Mouse (Mus musculus) CD4-positive, CD25-positive, alpha-beta regulatory T cell (primary cell): Measurements from ENCODE around the gene Sned1. TPM values are rescaled to one million over a fixed set of nuclear protein-coding genes. Genes with fewer than 3 reads are reported as not detected.

Source experiments
- polyA plus RNA-seq: library from polyadenylated mRNA; unstranded; fragments of 100-300 nt; shearing (Covaris generic); gene quantifications from one replicate; pipeline ENCODE4 v1.2.1, GENCODE M21; 2017

The Sned1 gene
- polyA plus RNA-seq: 0.19 TPM

DNA sequence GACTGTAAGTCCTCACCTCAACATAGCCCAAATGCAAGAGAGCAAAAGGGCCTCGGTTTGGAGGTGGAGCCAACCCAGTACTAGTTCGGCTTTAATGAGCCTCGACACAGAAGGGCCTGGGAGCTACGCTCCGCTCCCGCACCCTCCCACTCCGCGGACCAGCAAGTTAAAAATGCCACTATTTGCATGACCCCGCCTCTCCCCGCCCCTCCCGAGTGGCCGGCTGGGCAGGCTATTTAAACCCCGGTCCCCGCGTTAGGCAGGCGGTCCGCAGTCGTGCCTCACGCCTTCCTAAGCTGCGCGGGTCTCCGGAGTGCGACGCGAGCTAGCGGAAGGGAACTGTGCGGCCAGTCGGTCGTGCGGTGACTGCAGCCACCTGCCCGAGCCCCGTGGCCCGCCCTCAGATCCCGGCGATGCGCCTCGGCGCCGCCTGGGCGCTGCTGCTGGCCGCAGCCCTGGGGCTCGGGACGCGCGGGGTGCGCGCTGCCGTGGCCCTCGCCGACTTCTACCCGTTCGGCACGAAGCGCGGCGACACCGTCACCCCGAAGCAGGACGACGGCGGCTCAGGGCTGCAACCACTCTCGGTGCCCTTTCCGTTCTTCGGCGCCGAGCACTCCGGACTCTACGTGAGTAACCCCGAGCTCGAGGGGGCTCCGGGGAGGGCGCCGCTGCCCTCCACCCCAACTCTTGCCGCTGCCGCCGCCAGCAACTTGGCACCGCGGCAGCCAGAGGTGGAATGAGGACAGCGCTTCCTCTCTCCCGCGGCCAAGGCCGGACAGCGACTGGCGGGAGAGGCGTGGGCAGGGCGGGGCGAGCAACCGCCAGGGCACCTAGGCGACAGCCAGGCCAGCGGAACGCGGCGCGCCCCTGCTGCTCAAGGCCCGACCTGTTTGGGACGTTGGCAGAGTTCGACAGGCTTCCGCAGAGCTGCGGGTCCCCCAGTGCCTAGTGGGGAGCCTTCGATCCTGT is at the start of gene Sned1:
Gene Sned1, plus strand, starts transcription at position 266 of the 969 bp plus-strand sequence.

DNA sequence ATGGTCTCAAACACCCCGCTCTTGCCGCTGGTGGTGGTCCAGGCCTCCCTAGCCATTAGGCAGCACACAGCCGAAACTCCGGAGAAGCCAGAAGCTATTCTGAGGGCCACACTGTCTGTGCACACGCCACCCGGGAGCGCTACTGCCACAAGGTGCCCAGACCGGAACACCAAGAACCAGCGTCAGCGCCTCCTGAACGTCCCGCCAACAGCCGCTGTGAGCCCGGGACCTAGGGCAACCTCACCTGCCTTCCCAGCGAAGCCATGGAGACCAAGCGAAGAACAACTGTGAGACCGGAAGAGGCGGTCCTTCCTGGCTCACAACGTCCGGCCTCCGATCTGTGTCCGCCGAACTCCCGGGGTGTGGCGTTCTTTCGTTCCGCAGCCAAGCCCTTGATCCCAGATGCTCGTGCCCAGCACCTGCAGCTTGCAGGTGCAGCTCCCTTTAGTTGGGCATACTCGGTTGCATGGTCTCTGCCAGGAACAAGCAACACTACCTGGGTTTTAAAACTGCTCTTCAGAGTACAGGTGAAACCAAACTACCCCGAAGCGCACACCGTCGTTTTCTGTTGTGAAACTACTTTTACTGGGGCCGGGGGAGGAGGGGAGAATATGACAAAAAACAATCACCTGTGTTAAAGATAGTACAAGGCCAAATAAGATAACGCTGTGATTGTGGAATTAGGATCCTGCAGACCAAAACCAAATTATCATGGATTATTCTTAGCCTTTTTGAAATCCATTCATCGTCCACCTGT is 70.1 kb downstream of the Sned1 start, which contains the start of gene Mterf4:
Gene Mterf4, minus strand, starts transcription at position 335 of the 757 bp plus-strand sequence.

DNA sequence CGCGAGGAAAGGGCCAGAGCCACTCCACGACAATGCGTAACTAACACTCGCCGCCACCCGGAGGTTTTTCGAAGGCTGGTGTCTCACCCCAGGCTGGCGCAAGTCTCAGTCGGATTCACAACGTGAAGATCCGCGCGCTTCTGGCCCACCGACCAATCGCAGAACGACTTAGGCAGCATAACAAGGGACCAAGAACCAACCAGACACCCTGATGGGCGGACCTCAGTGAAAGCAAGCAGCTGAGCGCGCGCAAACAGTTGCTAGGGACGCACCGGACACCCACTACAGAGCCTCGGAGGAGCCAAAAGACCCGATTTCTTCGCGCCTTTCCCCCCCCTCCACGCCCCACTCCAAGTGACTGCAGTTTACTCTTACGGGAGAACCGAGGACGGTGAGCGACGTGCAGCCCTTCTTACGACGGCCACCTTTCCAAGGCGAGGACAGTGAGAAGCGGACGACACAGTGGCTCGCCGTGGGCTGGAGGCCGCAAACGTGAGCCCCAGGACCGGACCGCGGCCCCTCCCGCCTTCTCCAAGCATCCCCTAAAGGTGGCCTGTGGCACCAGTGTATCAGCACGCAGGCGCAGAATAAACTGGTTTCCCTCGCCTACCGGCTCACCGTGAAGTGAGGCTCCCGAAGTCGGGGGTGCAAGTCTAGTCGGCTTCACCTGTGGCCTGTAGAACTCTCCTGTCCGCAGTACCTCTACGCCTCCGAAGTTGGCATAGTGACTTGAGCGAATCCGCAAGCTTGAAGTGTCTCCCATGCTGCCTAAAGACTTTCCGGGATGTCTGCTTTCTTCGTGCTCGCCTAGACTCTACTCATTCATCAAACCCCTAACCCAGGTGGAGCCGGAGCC is 107.2 kb downstream of the Sned1 start, which contains the start of the genes Ppp1r7 and Pask:
Gene Ppp1r7, plus strand, starts transcription at position 207 of the 856 bp plus-strand sequence.
Gene Pask, minus strand, starts transcription at position 835 of the 856 bp plus-strand sequence.

Other genes with a start within 250 kb of the Sned1 start
- not detected for gene Aqp12, start 229.5 kb upstream of the Sned1 start, polyA plus RNA-seq
- gene Kif1a, start 133.9 kb upstream of the Sned1 start, polyA plus RNA-seq: not detected
- gene Agxt, start 100.6 kb upstream of the Sned1 start, polyA plus RNA-seq: not detected
- gene 2310007B03Rik, start 74.9 kb upstream of the Sned1 start, polyA plus RNA-seq: not detected
- gene Crocc2, start 67.1 kb upstream of the Sned1 start, polyA plus RNA-seq: not detected
- gene Mterf4, start 70.1 kb downstream of the Sned1 start, polyA plus RNA-seq: 20.4 TPM
- gene Ppp1r7, start 107.0 kb downstream of the Sned1 start, polyA plus RNA-seq: 57.0 TPM
- gene Pask, start 107.6 kb downstream of the Sned1 start, polyA plus RNA-seq: 1.7 TPM
- 0.16 TPM for gene Ano7, start 138.1 kb downstream of the Sned1 start, polyA plus RNA-seq
- 56.8 TPM for gene Hdlbp, start 243.0 kb downstream of the Sned1 start, polyA plus RNA-seq